Mouse (Mus musculus) bone marrow macrophage, adult 2 months (primary cell): ENCODE results near the gene Syde2.

ENCODE experiments used
- CTCF ChIP-seq: IDR thresholded peaks from 2 replicates; pipeline ENCODE4 v1.5.1; 2012; ENCODE audit warnings: low read depth, mild to moderate bottlenecking, low read length, moderate library complexity
- POLR2A ChIP-seq: IDR thresholded peaks from 2 replicates; pipeline ENCODE4 v1.6.1; 2012; ENCODE audit warnings: mild to moderate bottlenecking, low read depth, low read length, borderline replicate concordance

DNA sequence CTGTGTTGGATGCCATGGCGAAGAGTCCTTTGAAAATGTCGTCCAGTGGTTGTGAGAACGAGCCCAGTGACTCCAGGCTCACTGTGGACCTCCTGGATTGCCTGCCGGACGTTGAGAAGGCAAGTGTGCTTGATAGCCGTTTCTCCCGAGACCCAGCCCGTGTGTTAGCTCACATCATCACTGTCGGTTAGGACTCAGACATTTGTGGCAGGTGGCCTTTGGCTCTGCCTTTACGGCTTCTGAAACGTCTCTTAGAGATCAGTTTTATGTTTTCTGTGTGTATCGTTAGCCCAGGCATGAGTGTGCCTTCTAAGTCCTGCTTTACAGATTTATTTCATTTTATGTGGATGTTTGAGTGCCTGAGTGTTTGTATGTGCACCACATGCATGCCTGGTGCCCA, 26.7 kb downstream of the Syde2 start:
- TF ChIP-seq POLR2A (no peak), CTCF (no peak)
